Mouse (Mus musculus): Measurements from ENCODE around the gene Iqschfp. TPM values are rescaled to one million over a fixed set of nuclear protein-coding genes. Genes with fewer than 3 reads are reported as not detected.

Iqschfp gene
- polyA plus RNA-seq, 1 experiment from 2014 or later, result 5.3 TPM

DNA sequence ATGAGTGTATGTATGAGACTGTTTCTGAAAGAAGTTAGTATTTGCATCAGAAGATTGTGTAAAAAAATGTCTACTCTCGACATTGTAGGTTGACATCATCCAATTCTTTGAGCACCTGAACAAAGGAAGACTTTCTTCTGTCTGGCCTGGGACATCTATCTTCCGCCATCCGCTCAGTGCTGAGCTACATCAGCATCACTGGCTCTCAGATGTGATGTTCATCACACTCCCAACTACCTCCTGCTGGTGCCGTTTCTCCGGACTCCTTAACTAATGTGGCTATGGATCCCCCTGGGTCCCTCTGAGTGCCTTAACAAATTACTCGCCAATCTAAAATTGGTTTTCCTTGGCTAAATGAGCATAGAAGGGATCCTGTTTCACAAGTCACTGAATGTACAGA, 772.3 kb downstream of the Iqschfp start:
- H3K27me3 ChIP-seq (replicated peaks; ENCODE audit: control insufficient read depth, insufficient read depth, low read length), result no peaks in the 10 kb centered on the region
- H3K4me1 ChIP-seq (replicated peaks; ENCODE audit: control insufficient read depth, insufficient read depth, low read length), result no peaks in the 10 kb centered on the region
- H3K27ac ChIP-seq (ENCODE audit: low read length), result no peak overlapping the region
- H3K9me3 ChIP-seq (ENCODE audit: control insufficient read depth, low read length), result no peaks in the 10 kb centered on the region
- WGBS, result 74% methylated on average over 6 of the region's 6 CpGs
- H3K4me3 ChIP-seq (replicated peaks; ENCODE audit: low read length), result no peak overlapping the region
- H3K36me3 ChIP-seq (ENCODE audit: control insufficient read depth, insufficient read depth), result no peaks in the 10 kb centered on the region
- H3K9ac ChIP-seq (replicated peaks; ENCODE audit: low read depth, low read length), result no peak overlapping the region
- ATAC-seq, result no peak
- no peak overlapping the region for H3K4me2 ChIP-seq (ENCODE audit: low read length)

DNA sequence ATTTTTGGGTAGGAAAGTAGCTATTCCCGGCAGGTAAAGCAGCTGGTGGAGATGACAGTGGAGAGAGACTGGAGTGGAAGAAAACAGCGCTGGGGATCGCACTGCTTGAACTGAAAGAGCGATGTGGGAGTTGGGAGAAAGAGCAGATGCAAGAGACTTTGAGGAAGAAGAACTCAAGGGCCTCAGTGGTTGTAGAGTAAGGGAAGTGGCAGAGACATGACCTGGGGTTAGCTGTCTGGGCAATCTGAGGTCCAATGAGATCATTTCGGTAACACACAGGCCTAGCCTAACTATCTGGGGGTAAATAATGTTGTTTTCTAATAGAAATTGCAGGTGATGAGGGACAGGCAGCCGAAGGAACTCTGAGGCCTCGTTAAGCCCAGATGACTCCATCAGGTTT, 774.3 kb downstream of the Iqschfp start:
- Histone ChIP-seq H3K4me3 (replicated peaks; ENCODE audit: low read length) (no peak overlapping the region), H3K9ac (replicated peaks; ENCODE audit: low read depth, low read length) (no peak overlapping the region), H3K9me3 (ENCODE audit: control insufficient read depth, low read length) (no peaks in the 10 kb centered on the region), H3K27me3 (replicated peaks; ENCODE audit: control insufficient read depth, insufficient read depth, low read length) (no peaks in the 10 kb centered on the region), H3K27ac (ENCODE audit: low read length) (no peak overlapping the region), H3K36me3 (ENCODE audit: control insufficient read depth, insufficient read depth) (no peaks in the 10 kb centered on the region), H3K4me2 (ENCODE audit: low read length) (no peak overlapping the region), H3K4me1 (replicated peaks; ENCODE audit: control insufficient read depth, insufficient read depth, low read length) (no peaks in the 10 kb centered on the region)
- 88% methylated on average over 7 of the region's 7 CpGs for WGBS
- ATAC-seq, result no peak

GRCm38 (mm10) chr3:68667852-68668251, 775.8 kb downstream of the Iqschfp start:
- Histone ChIP-seq H3K4me3 (replicated peaks; ENCODE audit: low read length) (no peak overlapping the region), H3K27ac (ENCODE audit: low read length) (no peak overlapping the region), H3K9me3 (ENCODE audit: control insufficient read depth, low read length) (no peaks in the 10 kb centered on the region), H3K9ac (replicated peaks; ENCODE audit: low read depth, low read length) (no peak overlapping the region), H3K27me3 (replicated peaks; ENCODE audit: control insufficient read depth, insufficient read depth, low read length) (no peaks in the 10 kb centered on the region), H3K36me3 (ENCODE audit: control insufficient read depth, insufficient read depth) (no peaks in the 10 kb centered on the region), H3K4me2 (ENCODE audit: low read length) (no peak overlapping the region), H3K4me1 (replicated peaks; ENCODE audit: control insufficient read depth, insufficient read depth, low read length) (no peaks in the 10 kb centered on the region)
- ATAC-seq, result no peak
- WGBS, result 88% methylated on average over 1 of the region's 1 CpGs

- H3K4me3 ChIP-seq (replicated peaks; ENCODE audit: low read length), result no peak overlapping the region
- H3K27ac ChIP-seq (ENCODE audit: low read length), result no peak overlapping the region
- H3K4me1 ChIP-seq (replicated peaks; ENCODE audit: control insufficient read depth, insufficient read depth, low read length), result no peaks in the 10 kb centered on the region
- H3K27me3 ChIP-seq (replicated peaks; ENCODE audit: control insufficient read depth, insufficient read depth, low read length), result no peaks in the 10 kb centered on the region
- no peak for ATAC-seq
- no peaks in the 10 kb centered on the region for H3K36me3 ChIP-seq (ENCODE audit: control insufficient read depth, insufficient read depth)
- 73% methylated on average over 5 of the region's 5 CpGs for WGBS
- no peak overlapping the region for H3K4me2 ChIP-seq (ENCODE audit: low read length)
- H3K9me3 ChIP-seq (ENCODE audit: control insufficient read depth, low read length), result no peaks in the 10 kb centered on the region
- no peak overlapping the region for H3K9ac ChIP-seq (replicated peaks; ENCODE audit: low read depth, low read length)
Observed at GRCm38 (mm10) chr3:68669418-68669974, 777.5 kb downstream of the Iqschfp start.

DNA sequence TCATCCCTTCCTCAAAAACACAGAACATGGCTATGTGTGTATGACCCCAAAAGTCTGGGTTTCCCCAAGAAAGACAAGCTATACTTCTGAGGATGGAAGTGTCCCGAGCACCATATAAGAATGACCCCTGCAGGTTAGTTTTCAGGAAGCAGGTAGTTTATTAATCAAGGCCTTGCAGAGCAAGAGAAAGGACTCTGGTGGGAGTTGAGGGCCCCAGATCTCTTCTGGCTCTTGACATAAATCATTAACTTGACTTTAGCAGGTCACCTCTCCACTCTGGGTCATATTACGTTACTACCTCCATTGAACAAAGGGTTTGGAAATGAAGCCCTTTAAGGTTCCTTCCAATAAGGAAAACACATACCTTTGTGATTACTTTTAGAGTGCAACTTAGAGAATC, 782.7 kb downstream of the Iqschfp start:
- Histone ChIP-seq H3K27me3 (replicated peaks; ENCODE audit: control insufficient read depth, insufficient read depth, low read length) (no peaks in the 10 kb centered on the region), H3K4me2 (ENCODE audit: low read length) (no peak overlapping the region), H3K27ac (ENCODE audit: low read length) (no peak overlapping the region), H3K9ac (replicated peaks; ENCODE audit: low read depth, low read length) (no peak overlapping the region), H3K4me1 (replicated peaks; ENCODE audit: control insufficient read depth, insufficient read depth, low read length) (peaks cover 4% of the 10 kb centered on the region; the same call in 1 of the 2 replicates), H3K36me3 (ENCODE audit: control insufficient read depth, insufficient read depth) (no peaks in the 10 kb centered on the region), H3K4me3 (replicated peaks; ENCODE audit: low read length) (no peak overlapping the region), H3K9me3 (ENCODE audit: control insufficient read depth, low read length) (no peaks in the 10 kb centered on the region)
- ATAC-seq, result no peak
- WGBS, result 78% methylated on average over 2 of the region's 2 CpGs

DNA sequence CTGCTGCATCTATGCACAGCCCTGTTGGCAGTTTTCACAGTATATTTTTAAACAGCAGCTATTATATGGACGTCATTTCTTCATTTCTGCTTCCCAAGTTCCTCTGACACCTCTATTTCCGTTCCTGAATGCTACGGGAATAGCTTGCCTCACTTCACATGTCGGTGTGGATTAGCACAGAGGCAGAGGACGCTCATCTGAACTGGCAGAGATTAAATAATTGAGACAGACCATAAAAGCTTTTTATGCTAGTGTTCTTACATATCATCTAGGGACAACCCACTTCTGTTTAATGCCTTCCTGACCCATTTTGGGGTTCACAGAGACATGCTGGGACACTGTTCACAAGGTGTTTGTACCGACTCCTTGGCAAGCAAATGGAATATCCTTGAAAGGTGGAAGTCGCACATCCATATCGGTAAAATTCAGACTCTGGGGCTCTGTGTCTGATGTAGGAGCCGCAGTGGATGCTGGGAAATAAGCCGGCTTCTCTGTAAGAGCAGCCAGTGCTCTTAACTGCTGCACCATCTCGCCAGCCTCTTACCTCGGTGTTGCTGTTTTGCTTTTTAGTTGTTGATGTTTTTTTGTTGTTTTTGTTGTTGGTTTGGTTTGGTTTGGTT, 783.3 kb downstream of the Iqschfp start:
- WGBS, result 89% methylated on average over 12 of the region's 12 CpGs
- no peak for ATAC-seq
- no peaks in the 10 kb centered on the region for H3K9me3 ChIP-seq (ENCODE audit: control insufficient read depth, low read length)
- no peak overlapping the region for H3K27ac ChIP-seq (ENCODE audit: low read length)
- peaks cover 4% of the 10 kb centered on the region; the same call in 1 of the 2 replicates for H3K4me1 ChIP-seq (replicated peaks; ENCODE audit: control insufficient read depth, insufficient read depth, low read length)
- H3K4me2 ChIP-seq (ENCODE audit: low read length), result no peak overlapping the region
- H3K9ac ChIP-seq (replicated peaks; ENCODE audit: low read depth, low read length), result no peak overlapping the region
- no peaks in the 10 kb centered on the region for H3K27me3 ChIP-seq (replicated peaks; ENCODE audit: control insufficient read depth, insufficient read depth, low read length)
- H3K4me3 ChIP-seq (replicated peaks; ENCODE audit: low read length), result no peak overlapping the region
- no peaks in the 10 kb centered on the region for H3K36me3 ChIP-seq (ENCODE audit: control insufficient read depth, insufficient read depth)

Other genes with a start within 250 kb of the Iqschfp start
- gene Iqcj, start within 50 bp of the Iqschfp start, polyA plus RNA-seq (2015; fragmentation: Nextera tagmentation; extraction: Ambion mirVana), result 0.68 and 1.5 TPM in 2 replicates
- gene Schip1, start 172.6 kb downstream of the Iqschfp start, polyA plus RNA-seq (2015; fragmentation: Nextera tagmentation; extraction: Ambion mirVana), result 173 and 197 TPM in 2 replicates